Mouse (Mus musculus): ENCODE results near the gene Hyal4. TPM values are rescaled to one million over a fixed set of nuclear protein-coding genes. Genes with fewer than 3 reads are reported as not detected.

Hyal4 gene
- polyA plus RNA-seq (2015; fragmentation: Nextera tagmentation; extraction: Ambion mirVana) = 0.99 and 1.0 TPM in 2 replicates

- Histone ChIP-seq H3K27ac (replicated peaks) (no peak within 1 kb of the TSS), H3K9ac (ENCODE audit: low read length) (no peak within 1 kb of the TSS), H3K4me3 (ENCODE audit: low read depth, low read length) (no peak within 1 kb of the TSS), H3K4me2 (replicated peaks; ENCODE audit: low read depth) (no peak within 1 kb of the TSS), H3K4me1 (replicated peaks; ENCODE audit: control insufficient read depth, insufficient read depth) (no peaks in the 10 kb centered on the region), H3K9me3 (ENCODE audit: control insufficient read depth, low read length) (no peaks in the 10 kb centered on the region), H3K27me3 (ENCODE audit: control insufficient read depth, insufficient read depth, low read length) (no peaks in the 10 kb centered on the region), H3K36me3 (ENCODE audit: control insufficient read depth, insufficient read depth, low read length) (no peaks in the 10 kb centered on the region)
- DNase-seq (ENCODE audit: low spot score) (no peak), ATAC-seq (ENCODE audit: low FRiP score, low TSS enrichment) (no peak)
- WGBS = 57% methylated on average over 4 of the region's 4 CpGs
- TF ChIP-seq EP300 (optimal IDR thresholded peaks at IDR 0.05) = no peak
- no peak for TF ChIP-seq CTCF (IDR thresholded peaks at IDR 0.05; ENCODE audit: low read depth)
These were observed at the start of gene Hyal4 for GRCm38 (mm10) chr6:24748029-24748428. TSS of gene Hyal4 (plus strand) at chr6:24748329.

- Histone ChIP-seq H3K27ac (replicated peaks) (peak overlapping the region; percentile 30; the same call in 1 of the 2 replicates), H3K4me3 (ENCODE audit: low read depth, low read length) (no peak overlapping the region), H3K36me3 (ENCODE audit: control insufficient read depth, insufficient read depth, low read length) (no peaks in the 10 kb centered on the region), H3K27me3 (ENCODE audit: control insufficient read depth, insufficient read depth, low read length) (no peaks in the 10 kb centered on the region), H3K4me1 (replicated peaks; ENCODE audit: control insufficient read depth, insufficient read depth) (no peaks in the 10 kb centered on the region), H3K4me2 (replicated peaks; ENCODE audit: low read depth) (no peak overlapping the region), H3K9ac (ENCODE audit: low read length) (no peak overlapping the region), H3K9me3 (ENCODE audit: control insufficient read depth, low read length) (no peaks in the 10 kb centered on the region)
- DNase-seq (ENCODE audit: low spot score) (peak; percentile 42), ATAC-seq (ENCODE audit: low FRiP score, low TSS enrichment) (peak; percentile 97)
- no peak for TF ChIP-seq CTCF (IDR thresholded peaks at IDR 0.05; ENCODE audit: low read depth)
- no peak for TF ChIP-seq EP300 (optimal IDR thresholded peaks at IDR 0.05)
- 50% methylated on average over 5 of the region's 5 CpGs for WGBS
These were observed 41.0 kb upstream of the Hyal4 start for GRCm38 (mm10) chr6:24707090-24707489.

- no peaks in the 10 kb centered on the region for H3K4me1 ChIP-seq (replicated peaks; ENCODE audit: control insufficient read depth, insufficient read depth)
- 0 out of 2 replicates have a peak, but pooled peaks have one; percentile 28 for ATAC-seq (ENCODE audit: low FRiP score, low TSS enrichment)
These were observed 40.6 kb upstream of the Hyal4 start for GRCm38 (mm10) chr6:24707499-24707898.

GRCm38 (mm10) chr6:24721317-24722099 is 26.6 kb upstream of the Hyal4 start:
- Histone ChIP-seq H3K9ac (ENCODE audit: low read length) (no peak overlapping the region), H3K4me3 (ENCODE audit: low read depth, low read length) (no peak overlapping the region), H3K36me3 (ENCODE audit: control insufficient read depth, insufficient read depth, low read length) (no peaks in the 10 kb centered on the region), H3K4me1 (replicated peaks; ENCODE audit: control insufficient read depth, insufficient read depth) (no peaks in the 10 kb centered on the region), H3K9me3 (ENCODE audit: control insufficient read depth, low read length) (no peaks in the 10 kb centered on the region), H3K4me2 (replicated peaks; ENCODE audit: low read depth) (peak overlapping the region; percentile 9; the same call in 1 of the 2 replicates), H3K27ac (replicated peaks) (no peak overlapping the region), H3K27me3 (ENCODE audit: control insufficient read depth, insufficient read depth, low read length) (no peaks in the 10 kb centered on the region)
- DNase-seq (ENCODE audit: low spot score) = peak; percentile 46
- 20% methylated on average over 13 of the region's 13 CpGs for WGBS
- TF ChIP-seq CTCF (IDR thresholded peaks at IDR 0.05; ENCODE audit: low read depth) (peak; percentile 79), EP300 (optimal IDR thresholded peaks at IDR 0.05) (no peak)
- no peak for ATAC-seq (ENCODE audit: low FRiP score, low TSS enrichment)

More at GRCm38 (mm10) chr6:24707499-24707898, 40.6 kb upstream of the Hyal4 start:
- Histone ChIP-seq H3K36me3 (ENCODE audit: control insufficient read depth, insufficient read depth, low read length) (no peaks in the 10 kb centered on the region), H3K4me2 (replicated peaks; ENCODE audit: low read depth) (no peak overlapping the region), H3K27me3 (ENCODE audit: control insufficient read depth, insufficient read depth, low read length) (no peaks in the 10 kb centered on the region), H3K9ac (ENCODE audit: low read length) (no peak overlapping the region), H3K4me3 (ENCODE audit: low read depth, low read length) (no peak overlapping the region), H3K27ac (replicated peaks) (no peak overlapping the region), H3K9me3 (ENCODE audit: control insufficient read depth, low read length) (no peaks in the 10 kb centered on the region)
- TF ChIP-seq CTCF (IDR thresholded peaks at IDR 0.05; ENCODE audit: low read depth) = no peak
- no peak for TF ChIP-seq EP300 (optimal IDR thresholded peaks at IDR 0.05)
- no peak for DNase-seq (ENCODE audit: low spot score)
- 65% methylated on average over 2 of the region's 2 CpGs for WGBS

- Histone ChIP-seq H3K36me3 (ENCODE audit: control insufficient read depth, insufficient read depth, low read length) (no peaks in the 10 kb centered on the region), H3K27me3 (ENCODE audit: control insufficient read depth, insufficient read depth, low read length) (no peaks in the 10 kb centered on the region), H3K4me2 (replicated peaks; ENCODE audit: low read depth) (no peak overlapping the region), H3K9ac (ENCODE audit: low read length) (no peak overlapping the region), H3K9me3 (ENCODE audit: control insufficient read depth, low read length) (no peaks in the 10 kb centered on the region), H3K27ac (replicated peaks) (no peak overlapping the region), H3K4me1 (replicated peaks; ENCODE audit: control insufficient read depth, insufficient read depth) (no peaks in the 10 kb centered on the region), H3K4me3 (ENCODE audit: low read depth, low read length) (no peak overlapping the region)
- no peak for TF ChIP-seq EP300 (optimal IDR thresholded peaks at IDR 0.05)
- TF ChIP-seq CTCF (IDR thresholded peaks at IDR 0.05; ENCODE audit: low read depth) = no peak
- ATAC-seq (ENCODE audit: low FRiP score, low TSS enrichment) (no peak), DNase-seq (ENCODE audit: low spot score) (no peak)
- 89% methylated on average over 1 of the region's 1 CpGs for WGBS
These were observed 20.0 kb upstream of the Hyal4 start for GRCm38 (mm10) chr6:24728130-24728529.

GRCm38 (mm10) chr6:24732945-24733344 is 15.2 kb upstream of the Hyal4 start, which contains the start of gene Hyal6:
TSS of gene Hyal6 (plus strand) at chr6:24733245.
- no peak within 1 kb of the TSS for H3K4me3 ChIP-seq (ENCODE audit: low read depth, low read length)
- H3K27ac ChIP-seq (replicated peaks) = no peak within 1 kb of the TSS
- H3K9ac ChIP-seq (ENCODE audit: low read length) = no peak within 1 kb of the TSS
- no peak for TF ChIP-seq EP300 (optimal IDR thresholded peaks at IDR 0.05)
- TF ChIP-seq CTCF (IDR thresholded peaks at IDR 0.05; ENCODE audit: low read depth) = no peak
- H3K27me3 ChIP-seq (ENCODE audit: control insufficient read depth, insufficient read depth, low read length) = no peaks in the 10 kb centered on the region
- H3K9me3 ChIP-seq (ENCODE audit: control insufficient read depth, low read length) = no peaks in the 10 kb centered on the region
- DNase-seq (ENCODE audit: low spot score) = no peak
- no peaks in the 10 kb centered on the region for H3K36me3 ChIP-seq (ENCODE audit: control insufficient read depth, insufficient read depth, low read length)
- no peak for ATAC-seq (ENCODE audit: low FRiP score, low TSS enrichment)
- no peak within 1 kb of the TSS for H3K4me2 ChIP-seq (replicated peaks; ENCODE audit: low read depth)
- H3K4me1 ChIP-seq (replicated peaks; ENCODE audit: control insufficient read depth, insufficient read depth) = no peaks in the 10 kb centered on the region
- WGBS = 83% methylated on average over 3 of the region's 3 CpGs

All from stomach, postnatal 0 days (tissue).